Mouse (Mus musculus) embryonic facial prominence, embryonic 10.5 days (tissue): Measurements from ENCODE around the gene Nr5a2. TPM values are rescaled to one million over a fixed set of nuclear protein-coding genes. Genes with fewer than 3 reads are reported as not detected.
A peak's percentile ranks its signal among the peaks of the same experiment; 100 is the strongest.

Experiments
- DNase-seq: peaks from one replicate; pipeline ENCODE4 v3.0.0-alpha.2; 2017; ENCODE audit warnings: low spot score
- H3K27ac ChIP-seq: fragments of 300-500 bp; sonication (generic); replicated peaks from 2 replicates; pipeline ENCODE4 v1.5.1; 2016; ENCODE audit warnings: mild to moderate bottlenecking
- H3K27me3 ChIP-seq: fragments of 300-500 bp; sonication (generic); replicated peaks from 2 replicates; pipeline ENCODE4 v1.6.1; 2016; ENCODE audit warnings: low read depth, mild to moderate bottlenecking; ENCODE audit not compliant: poor library complexity, severe bottlenecking
- H3K36me3 ChIP-seq: fragments of 300-500 bp; sonication (generic); replicated peaks from 2 replicates; pipeline ENCODE4 v1.6.1; 2016; ENCODE audit warnings: mild to moderate bottlenecking, moderate library complexity
- H3K4me1 ChIP-seq: fragments of 300-500 bp; sonication (generic); 2 replicates; pipeline ENCODE4 v1.6.1; 2016
- H3K4me3 ChIP-seq: fragments of 300-500 bp; sonication (generic); 2 replicates; pipeline ENCODE4 v1.5.1; 2016; ENCODE audit warnings: mild to moderate bottlenecking, moderate library complexity
- H3K9me3 ChIP-seq: fragments of 300-500 bp; sonication (generic); 2 replicates; pipeline ENCODE4 v1.6.1; 2016; ENCODE audit warnings: mild to moderate bottlenecking
- WGBS: fragments of 180-500 bp; shearing (Covaris S2); methylation state at CpG from one replicate; pipeline ENCODE4 v1.1.7; 2016; 5-methylcytosine and 5-hydroxymethylcytosine counted together
- polyA plus RNA-seq: library from polyadenylated mRNA; unstranded; fragments of >200 nt; fragmentation: Nextera tagmentation; extraction: Ambion mirVana; gene quantifications from 2 replicates; pipeline ENCODE4 v1.2.1, GENCODE M21; 2016

Gene Nr5a2
- 1.1 and 1.3 TPM in 2 replicates for polyA plus RNA-seq

DNA sequence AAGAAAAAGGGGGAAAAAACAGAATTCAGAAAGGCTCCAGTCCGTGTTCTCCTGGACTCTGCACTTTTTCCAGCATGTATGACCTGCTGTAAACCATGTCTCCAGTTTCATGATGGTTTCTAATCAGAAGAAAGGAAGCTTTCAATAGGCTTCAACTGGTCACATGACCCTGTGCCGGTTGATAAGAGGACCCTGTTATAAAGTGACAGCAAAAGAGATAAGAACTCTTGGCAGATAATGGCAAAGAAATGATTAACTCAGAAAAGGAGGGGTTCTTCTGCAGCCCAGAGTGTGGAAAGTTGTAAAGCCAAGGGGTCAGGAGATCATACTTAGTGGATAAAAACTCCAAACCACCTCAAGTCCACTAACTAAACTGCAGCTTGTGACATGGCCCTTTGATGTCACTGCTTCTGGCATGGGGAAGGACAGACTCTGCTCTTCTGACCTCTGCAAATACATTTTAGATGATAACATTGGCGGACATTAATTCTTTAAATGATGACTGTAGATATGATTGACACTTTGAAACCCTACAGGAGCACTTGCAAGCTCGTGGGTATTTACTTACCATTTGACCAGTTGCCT lies at the start of gene Nr5a2:
Gene Nr5a2, minus strand, starts transcription at position 21 of the 585 bp plus-strand sequence.
- H3K27ac ChIP-seq = no peak within 1 kb of the TSS
- no peak within 1 kb of the TSS for H3K4me3 ChIP-seq
- WGBS = 74% methylated on average over 4 of the region's 4 CpGs
- no peak for DNase-seq
- H3K36me3 ChIP-seq = no peaks in the 10 kb centered on the region
- peaks cover 15% of the 10 kb centered on the region for H3K4me1 ChIP-seq
- peaks cover 47% of the 10 kb centered on the region for H3K27me3 ChIP-seq
- no peaks in the 10 kb centered on the region for H3K9me3 ChIP-seq

DNA sequence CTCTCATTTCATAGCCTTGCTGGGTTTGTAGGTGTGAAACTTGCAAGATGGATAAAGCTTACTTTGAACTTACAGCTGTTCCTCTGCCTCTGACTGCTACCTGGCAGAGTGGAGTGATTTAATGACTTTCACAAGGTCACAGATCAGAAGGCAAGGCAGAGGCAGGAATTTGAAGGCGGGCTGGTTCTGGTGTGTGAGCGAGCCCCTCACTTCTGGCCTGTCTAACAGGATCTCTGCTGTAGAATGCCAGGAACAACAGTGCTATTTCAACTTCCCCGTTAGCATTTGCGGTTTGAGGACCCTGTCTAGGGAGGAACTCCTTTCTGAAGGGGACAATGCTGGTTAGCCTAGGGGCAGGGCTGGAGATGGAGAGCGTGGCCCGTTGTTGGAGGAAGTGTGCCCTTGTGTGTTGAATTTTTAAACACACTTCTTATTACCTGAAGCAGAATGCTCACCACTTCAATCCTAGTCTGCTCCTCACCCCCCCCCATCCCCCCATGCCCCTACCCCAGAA lies 48.5 kb upstream of the Nr5a2 start:
- no peaks in the 10 kb centered on the region for H3K27me3 ChIP-seq
- H3K9me3 ChIP-seq = no peaks in the 10 kb centered on the region
- 65% methylated on average over 6 of the region's 6 CpGs for WGBS
- DNase-seq = no peak
- no peaks in the 10 kb centered on the region for H3K4me1 ChIP-seq
- H3K36me3 ChIP-seq = no peaks in the 10 kb centered on the region
- no peak overlapping the region for H3K27ac ChIP-seq
- H3K4me3 ChIP-seq = no peak overlapping the region

DNA sequence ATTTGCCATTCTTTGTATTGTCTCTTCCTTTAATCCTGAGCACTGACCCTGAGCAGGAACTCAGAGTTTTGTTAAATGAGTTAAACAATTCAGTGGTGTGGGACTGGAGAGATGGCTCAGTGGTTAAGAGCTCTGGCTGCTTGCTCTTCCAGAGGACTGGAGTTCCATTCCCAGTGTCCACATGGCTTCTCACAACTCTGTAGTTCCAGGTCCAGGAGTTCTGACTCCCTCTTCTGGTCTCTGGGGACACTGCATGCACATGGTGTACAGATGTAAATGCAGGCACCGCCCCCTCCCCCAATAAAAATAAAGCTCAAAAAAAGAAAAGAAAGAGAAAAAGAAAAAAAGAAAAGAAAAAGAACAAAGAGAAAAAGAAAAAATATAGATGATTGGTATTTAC lies 43.6 kb upstream of the Nr5a2 start:
- 94% methylated on average over 1 of the region's 1 CpGs for WGBS
- no peak for DNase-seq
- no peak overlapping the region for H3K27ac ChIP-seq
- no peaks in the 10 kb centered on the region for H3K4me1 ChIP-seq
- no peaks in the 10 kb centered on the region for H3K9me3 ChIP-seq
- no peak overlapping the region for H3K4me3 ChIP-seq
- H3K27me3 ChIP-seq = no peaks in the 10 kb centered on the region
- H3K36me3 ChIP-seq = no peaks in the 10 kb centered on the region

DNA sequence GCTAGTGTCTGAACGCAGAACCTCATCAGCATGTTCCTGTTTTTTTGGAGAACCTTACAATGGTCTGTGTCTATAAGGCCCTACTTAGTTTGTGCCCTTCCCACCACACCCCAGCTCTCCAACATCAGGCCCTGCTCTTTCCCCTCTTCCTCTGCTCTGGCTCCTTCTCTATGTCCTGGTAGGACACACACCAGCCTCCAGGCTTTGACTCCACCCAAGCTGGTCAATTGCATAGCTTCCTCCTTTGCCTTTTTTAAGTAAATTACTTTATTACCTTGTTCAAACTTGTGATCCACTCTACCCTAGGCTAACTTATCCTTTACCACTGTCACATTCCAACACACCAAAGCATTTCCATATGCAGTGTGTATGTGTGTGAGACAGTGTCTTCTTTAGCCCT lies 42.9 kb upstream of the Nr5a2 start:
- Histone ChIP-seq H3K4me3 (no peak overlapping the region), H3K4me1 (no peaks in the 10 kb centered on the region), H3K27me3 (no peaks in the 10 kb centered on the region), H3K9me3 (no peaks in the 10 kb centered on the region), H3K36me3 (no peaks in the 10 kb centered on the region), H3K27ac (no peak overlapping the region)
- DNase-seq = no peak
- WGBS = 98% methylated on average over 1 of the region's 1 CpGs

DNA sequence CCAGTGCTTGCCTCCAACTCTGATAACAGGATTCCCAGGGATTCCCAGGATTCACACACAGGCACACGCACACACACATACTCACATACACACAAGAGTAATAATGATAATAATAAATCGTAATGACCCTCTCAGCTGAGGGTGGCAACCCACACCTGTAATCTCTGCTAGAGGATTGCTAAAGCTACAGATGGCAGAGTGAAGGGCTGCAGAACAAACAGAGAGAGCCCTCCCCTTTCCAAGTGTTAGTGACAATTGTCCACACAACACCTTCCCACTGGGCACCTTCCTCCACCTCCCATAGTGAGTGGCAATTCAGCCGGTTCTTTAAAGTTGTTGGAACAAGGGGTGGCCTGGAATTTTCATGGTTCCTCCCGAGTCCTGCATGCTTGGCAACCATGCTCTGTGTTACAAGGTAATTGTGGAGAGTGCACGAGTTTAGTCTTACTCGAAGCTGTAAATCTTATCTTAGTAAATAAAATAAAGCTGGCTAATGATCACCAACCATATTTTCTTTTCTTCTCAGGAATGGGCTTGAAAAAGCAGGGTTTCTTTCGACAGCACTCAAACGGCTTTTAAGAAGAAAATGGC lies 31.6 kb upstream of the Nr5a2 start:
- Histone ChIP-seq H3K9me3 (no peaks in the 10 kb centered on the region), H3K27me3 (no peaks in the 10 kb centered on the region), H3K4me3 (no peak overlapping the region), H3K4me1 (no peaks in the 10 kb centered on the region), H3K36me3 (no peaks in the 10 kb centered on the region), H3K27ac (no peak overlapping the region)
- WGBS = 84% methylated on average over 8 of the region's 8 CpGs
- DNase-seq = no peak

DNA sequence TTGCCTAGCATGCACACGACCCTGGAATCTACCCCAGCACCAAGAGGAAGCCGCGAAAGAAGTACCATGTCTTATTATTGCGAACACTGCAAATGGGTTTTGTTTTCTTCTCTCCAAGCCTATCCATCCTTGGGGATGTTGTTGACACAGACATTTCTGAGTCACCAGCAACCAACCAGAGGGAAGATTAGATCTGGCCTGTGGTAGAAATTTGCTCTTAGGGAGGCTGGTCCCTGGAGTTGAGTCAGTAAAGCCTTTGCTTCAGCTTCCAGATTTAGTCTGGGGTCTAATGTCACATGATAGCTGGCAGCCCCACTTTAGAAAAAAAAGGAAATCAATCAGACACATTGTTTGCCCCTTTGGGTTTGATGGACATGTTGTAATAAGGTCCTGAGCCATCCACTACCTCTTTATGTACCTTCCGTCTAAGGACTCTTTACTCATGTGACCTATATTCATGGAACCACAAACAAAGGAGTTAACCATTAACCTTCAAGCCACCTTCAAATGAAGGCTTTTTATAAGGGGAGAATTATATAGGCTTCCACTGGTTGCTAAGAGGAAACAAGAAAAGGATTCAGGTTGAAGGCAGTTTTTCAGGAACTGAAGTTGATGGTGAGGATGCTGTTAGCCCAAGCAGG lies 20.1 kb upstream of the Nr5a2 start:
- no peak for DNase-seq
- Histone ChIP-seq H3K4me3 (no peak overlapping the region), H3K4me1 (no peaks in the 10 kb centered on the region), H3K27ac (no peak overlapping the region), H3K9me3 (no peaks in the 10 kb centered on the region), H3K27me3 (no peaks in the 10 kb centered on the region), H3K36me3 (no peaks in the 10 kb centered on the region)
- WGBS = 83% methylated on average over 5 of the region's 5 CpGs

DNA sequence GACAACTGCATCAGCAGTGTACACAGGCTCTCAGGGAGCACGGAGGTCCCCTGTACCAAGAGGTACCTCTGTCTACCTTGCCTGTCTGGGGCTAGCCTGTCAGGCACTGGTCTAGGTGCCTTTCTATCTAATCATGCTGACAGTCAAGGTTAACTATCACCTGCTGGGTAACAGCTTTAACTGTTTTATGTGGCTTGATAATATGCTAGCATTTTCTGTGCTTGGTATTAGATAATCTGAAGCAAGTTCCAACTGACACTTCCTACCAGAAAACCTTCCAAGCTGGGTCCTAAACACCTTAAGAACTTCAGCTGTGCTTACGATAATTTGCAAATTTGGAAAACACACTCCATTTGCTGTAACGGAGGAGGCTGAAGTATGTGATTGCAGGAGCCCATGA lies 17.6 kb upstream of the Nr5a2 start:
- Histone ChIP-seq H3K27ac (no peak overlapping the region), H3K4me3 (no peak overlapping the region), H3K36me3 (no peaks in the 10 kb centered on the region), H3K27me3 (no peaks in the 10 kb centered on the region), H3K9me3 (no peaks in the 10 kb centered on the region), H3K4me1 (no peaks in the 10 kb centered on the region)
- DNase-seq = no peak
- WGBS = 78% methylated on average over 3 of the region's 3 CpGs

DNA sequence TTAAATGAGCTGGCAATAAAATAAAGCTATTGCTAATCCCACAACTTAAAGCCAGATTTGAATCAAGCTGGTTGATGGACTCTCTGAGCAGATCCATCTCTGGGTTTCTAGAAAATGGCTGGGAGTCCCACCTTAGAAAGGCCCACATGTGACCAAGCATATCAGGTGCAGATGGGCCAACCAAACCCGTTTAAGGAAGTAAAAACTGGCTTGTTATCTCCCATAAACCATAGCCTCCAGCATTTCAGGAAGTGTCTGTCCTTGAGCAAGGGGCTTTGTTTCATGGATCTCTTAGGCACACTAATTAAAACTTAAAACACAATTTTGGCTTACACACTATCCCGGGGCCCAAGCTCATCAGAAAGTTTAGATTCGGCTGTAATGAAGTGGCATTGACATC lies 13.8 kb upstream of the Nr5a2 start:
- H3K9me3 ChIP-seq = no peaks in the 10 kb centered on the region
- H3K4me1 ChIP-seq = no peaks in the 10 kb centered on the region
- DNase-seq = no peak
- no peak overlapping the region for H3K4me3 ChIP-seq
- H3K27ac ChIP-seq = no peak overlapping the region
- no peaks in the 10 kb centered on the region for H3K36me3 ChIP-seq
- no peaks in the 10 kb centered on the region for H3K27me3 ChIP-seq
- 78% methylated on average over 3 of the region's 3 CpGs for WGBS

DNA sequence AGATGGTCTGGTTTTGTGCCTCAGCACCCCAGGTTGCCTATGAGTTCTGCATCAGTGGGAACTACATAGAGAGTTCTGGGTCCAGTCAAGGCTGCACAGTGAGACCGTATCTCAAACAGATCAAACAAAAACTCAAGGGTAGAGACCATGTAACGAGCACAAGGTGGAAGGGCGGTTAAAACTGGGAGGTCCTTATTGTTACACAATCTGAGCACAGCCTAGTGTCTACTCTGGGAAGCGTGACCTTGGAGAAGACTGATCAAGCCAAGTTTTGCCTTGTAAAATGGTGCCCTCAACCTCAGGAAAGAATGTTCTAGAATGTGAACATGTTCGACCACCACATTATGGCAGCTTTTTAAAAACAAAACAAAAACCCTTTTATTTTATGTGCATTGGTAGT lies 12.8 kb upstream of the Nr5a2 start:
- DNase-seq = no peak
- WGBS = 84% methylated on average over 5 of the region's 5 CpGs

DNA sequence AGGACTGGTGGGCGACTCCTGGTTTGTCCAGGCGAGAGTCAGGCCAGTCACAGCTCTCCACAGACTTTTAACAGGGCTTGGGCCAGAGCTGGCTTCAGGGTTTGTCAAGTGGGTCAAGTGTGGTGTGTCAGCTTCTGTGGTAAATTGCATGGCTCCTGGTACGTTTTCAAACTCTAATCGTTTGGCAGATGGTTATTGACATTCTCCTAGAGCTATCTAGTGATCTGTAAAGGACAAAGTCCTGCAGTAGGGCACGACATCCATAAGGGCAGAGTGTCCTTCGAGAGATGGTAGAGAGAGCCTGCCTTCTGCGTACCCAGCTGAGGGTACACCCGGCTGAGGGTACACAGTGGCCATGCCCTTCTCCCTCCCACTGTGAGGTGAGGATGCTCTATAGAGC lies 10.7 kb upstream of the Nr5a2 start:
- no peak for DNase-seq
- no peak overlapping the region for H3K4me3 ChIP-seq
- no peak overlapping the region for H3K27ac ChIP-seq
- H3K9me3 ChIP-seq = no peaks in the 10 kb centered on the region
- no peaks in the 10 kb centered on the region for H3K27me3 ChIP-seq
- 86% methylated on average over 8 of the region's 8 CpGs for WGBS
- H3K4me1 ChIP-seq = no peaks in the 10 kb centered on the region
- no peaks in the 10 kb centered on the region for H3K36me3 ChIP-seq

More for the DNA sequence above, 12.8 kb upstream of the Nr5a2 start:
- H3K4me3 ChIP-seq = no peak overlapping the region
- H3K27me3 ChIP-seq = no peaks in the 10 kb centered on the region
- H3K4me1 ChIP-seq = no peaks in the 10 kb centered on the region
- H3K9me3 ChIP-seq = no peaks in the 10 kb centered on the region
- no peaks in the 10 kb centered on the region for H3K36me3 ChIP-seq
- no peak overlapping the region for H3K27ac ChIP-seq

DNA sequence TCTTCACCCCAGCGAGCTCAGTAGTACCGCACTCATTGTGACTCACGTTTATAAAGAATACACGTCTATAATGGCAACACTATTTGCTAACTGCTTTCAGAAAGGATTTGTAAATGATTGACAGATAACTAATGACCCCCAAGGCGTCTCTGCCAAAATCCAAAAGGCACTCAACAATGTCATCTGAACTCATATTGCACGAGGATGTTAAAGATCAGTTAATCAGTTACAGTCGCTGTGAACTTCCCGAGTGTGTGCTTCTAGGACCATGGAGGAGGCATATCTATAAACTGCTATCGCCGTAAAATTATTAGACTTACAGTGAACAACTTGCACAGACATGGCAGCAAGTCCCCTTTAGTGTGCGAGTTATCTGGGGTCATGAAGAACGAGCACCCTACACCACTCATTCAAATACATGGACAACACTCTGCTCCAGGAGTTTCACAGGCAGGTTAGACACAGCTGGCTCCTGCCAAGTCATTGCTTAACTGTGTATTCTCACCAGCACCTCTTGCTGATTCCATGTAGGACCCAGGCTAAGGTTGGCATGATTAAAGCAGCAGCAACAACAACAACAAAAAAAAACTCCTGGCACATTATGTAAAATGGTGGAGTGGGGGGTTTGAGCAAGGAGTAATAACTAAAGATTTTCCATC lies 6.6 kb upstream of the Nr5a2 start:
- no peak for DNase-seq
- Histone ChIP-seq H3K27ac (no peak overlapping the region), H3K4me1 (no peaks in the 10 kb centered on the region), H3K9me3 (no peaks in the 10 kb centered on the region), H3K4me3 (no peak overlapping the region), H3K27me3 (no peaks in the 10 kb centered on the region), H3K36me3 (no peaks in the 10 kb centered on the region)
- 83% methylated on average over 12 of the region's 12 CpGs for WGBS

DNA sequence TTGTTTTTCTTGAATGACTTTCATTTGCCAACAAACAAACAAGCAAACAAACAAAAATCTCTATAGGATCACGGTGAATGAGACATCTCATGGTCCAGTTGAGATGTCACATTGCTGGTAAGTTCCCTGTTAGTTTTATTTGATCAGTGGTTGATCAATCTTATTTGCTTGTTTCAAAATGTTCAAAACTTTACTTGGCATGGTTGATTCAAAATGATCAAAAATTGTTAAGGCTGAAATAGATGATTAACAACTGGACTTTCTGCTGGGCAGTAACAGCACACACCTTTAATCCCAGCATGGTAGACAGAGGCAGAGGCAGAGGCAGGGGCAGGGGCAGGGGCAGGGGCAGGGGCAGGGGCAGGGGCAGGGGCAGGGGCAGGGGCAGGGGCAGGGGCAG lies 757 bp downstream of the Nr5a2 start:
- 53% methylated on average over 1 of the region's 1 CpGs for WGBS
- no peaks in the 10 kb centered on the region for H3K9me3 ChIP-seq
- peaks cover 15% of the 10 kb centered on the region for H3K4me1 ChIP-seq
- no peak for DNase-seq
- H3K4me3 ChIP-seq = no peak overlapping the region
- H3K27ac ChIP-seq = no peak overlapping the region
- H3K36me3 ChIP-seq = no peaks in the 10 kb centered on the region
- H3K27me3 ChIP-seq = peaks cover 57% of the 10 kb centered on the region

DNA sequence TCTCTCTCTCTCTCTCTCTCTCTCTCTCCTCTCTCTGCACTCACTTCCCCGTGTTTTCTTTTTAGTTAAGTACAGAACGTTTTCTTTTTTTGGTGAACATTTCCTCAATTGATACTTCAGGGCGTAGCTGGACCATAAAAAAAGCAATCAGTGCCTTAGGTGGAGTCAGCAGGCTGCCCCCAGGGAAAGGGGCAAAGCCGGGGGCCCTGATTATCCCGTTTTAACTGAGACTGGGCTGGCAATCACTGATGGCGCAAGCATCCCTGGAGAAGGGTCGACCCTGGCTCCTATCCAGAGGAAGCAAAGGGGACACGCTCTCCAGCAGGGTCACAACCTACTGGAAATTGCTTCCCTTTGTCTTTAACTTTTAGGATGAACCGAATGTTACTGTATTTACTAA lies 1.6 kb downstream of the Nr5a2 start:
- Histone ChIP-seq H3K4me3 (peak overlapping the region; percentile 43), H3K9me3 (no peaks in the 10 kb centered on the region)
- DNase-seq = no peak

More for the DNA sequence above, 1.6 kb downstream of the Nr5a2 start:
- Histone ChIP-seq H3K36me3 (no peaks in the 10 kb centered on the region), H3K4me1 (peaks cover 22% of the 10 kb centered on the region), H3K27me3 (peaks cover 65% of the 10 kb centered on the region), H3K27ac (no peak overlapping the region)
- 3% methylated on average over 9 of the region's 9 CpGs for WGBS
